Mouse (Mus musculus) forebrain, embryonic 16.5 days (tissue): ENCODE data around the gene Samd4b. TPM values are rescaled to one million over a fixed set of nuclear protein-coding genes. Genes with fewer than 3 reads are reported as not detected.

Experiments used
- ATAC-seq: fragments of 200-750 bp; cut with Nextera tagmentation; 2 replicates; pipeline ENCODE4 v1.8.0; 2017; ENCODE audit warnings: mild to moderate bottlenecking, moderate library complexity
- H3K27ac ChIP-seq: fragments of 300-500 bp; sonication (generic); 2 replicates; pipeline ENCODE4 v1.5.1; 2014; ENCODE audit warnings: low read length, control low read depth
- H3K27me3 ChIP-seq: fragments of 300-500 bp; sonication (generic); replicated peaks from 2 replicates; pipeline ENCODE4 v1.6.1; 2014; ENCODE audit warnings: low read length; ENCODE audit not compliant: control insufficient read depth, insufficient read depth
- H3K36me3 ChIP-seq: fragments of 300-500 bp; sonication (generic); 2 replicates; pipeline ENCODE4 v1.6.1; 2014; ENCODE audit not compliant: control insufficient read depth, insufficient read depth
- H3K4me1 ChIP-seq: fragments of 300-500 bp; sonication (generic); replicated peaks from 2 replicates; pipeline ENCODE4 v1.6.1; 2014; ENCODE audit warnings: low read length; ENCODE audit not compliant: control insufficient read depth, insufficient read depth
- H3K4me2 ChIP-seq: fragments of 300-500 bp; sonication (generic); 2 replicates; pipeline ENCODE4 v1.6.1; 2014; ENCODE audit warnings: mild to moderate bottlenecking, low read length, control low read depth
- H3K4me3 ChIP-seq: fragments of 300-500 bp; sonication (generic); replicated peaks from 2 replicates; pipeline ENCODE4 v1.5.1; 2014; ENCODE audit warnings: mild to moderate bottlenecking, low read length, control low read depth
- H3K9ac ChIP-seq: fragments of 300-500 bp; sonication (generic); replicated peaks from 2 replicates; pipeline ENCODE4 v1.6.1; 2014; ENCODE audit warnings: low read depth, low read length, control low read depth
- H3K9me3 ChIP-seq: fragments of 300-500 bp; sonication (generic); 2 replicates; pipeline ENCODE4 v1.6.1; 2016; ENCODE audit warnings: low read length; ENCODE audit not compliant: control insufficient read depth
- WGBS: fragments of 180-500 bp; shearing (Covaris S2); extraction: QIAGEN DNeasy Blood & Tissue Kit; methylation state at CpG from one replicate; pipeline ENCODE4 v1.1.7; 2014; 5-methylcytosine and 5-hydroxymethylcytosine counted together
- polyA plus RNA-seq: library from polyadenylated mRNA; unstranded; fragments of >200 nt; fragmentation: Nextera tagmentation; extraction: Ambion mirVana; gene quantifications from 2 replicates; pipeline ENCODE4 v1.2.1, GENCODE M21; 2015

Samd4b gene
- polyA plus RNA-seq, 1 experiment from 2014 or later, result 25.3 TPM

- ATAC-seq, result no peak
- H3K9ac ChIP-seq, result no peak overlapping the region
- WGBS, result 83% methylated on average over 6 of the region's 6 CpGs
- H3K4me3 ChIP-seq, result no peak overlapping the region
- peaks cover 13% of the 10 kb centered on the region for H3K36me3 ChIP-seq
- no peak overlapping the region for H3K27ac ChIP-seq
- no peak overlapping the region for H3K4me2 ChIP-seq
- H3K27me3 ChIP-seq, result no peaks in the 10 kb centered on the region
- peaks cover 24% of the 10 kb centered on the region for H3K4me1 ChIP-seq
- no peaks in the 10 kb centered on the region for H3K9me3 ChIP-seq
Observed at GRCm38 (mm10) chr7:28384162-28384561, 213.8 kb downstream of the Samd4b start.

- peaks cover 28% of the 10 kb centered on the region for H3K4me1 ChIP-seq
- no peak overlapping the region for H3K4me2 ChIP-seq
- WGBS, result 85% methylated on average over 4 of the region's 4 CpGs
- H3K27me3 ChIP-seq, result no peaks in the 10 kb centered on the region
- no peak overlapping the region for H3K4me3 ChIP-seq
- H3K9me3 ChIP-seq, result no peaks in the 10 kb centered on the region
- ATAC-seq, result no peak
- peaks cover 13% of the 10 kb centered on the region for H3K36me3 ChIP-seq
- H3K27ac ChIP-seq, result no peak overlapping the region
- H3K9ac ChIP-seq, result no peak overlapping the region
Observed at GRCm38 (mm10) chr7:28383606-28384005, 214.3 kb downstream of the Samd4b start.

- peaks cover 34% of the 10 kb centered on the region for H3K4me1 ChIP-seq
- no peak overlapping the region for H3K4me3 ChIP-seq
- no peak overlapping the region for H3K27ac ChIP-seq
- no peaks in the 10 kb centered on the region for H3K27me3 ChIP-seq
- 71% methylated on average over 11 of the region's 11 CpGs for WGBS
- H3K9ac ChIP-seq, result no peak overlapping the region
- no peak overlapping the region for H3K4me2 ChIP-seq
- H3K9me3 ChIP-seq, result no peaks in the 10 kb centered on the region
- H3K36me3 ChIP-seq, result peaks cover 8% of the 10 kb centered on the region
- no peak for ATAC-seq
Observed at GRCm38 (mm10) chr7:28382981-28383396, 215.0 kb downstream of the Samd4b start.

DNA sequence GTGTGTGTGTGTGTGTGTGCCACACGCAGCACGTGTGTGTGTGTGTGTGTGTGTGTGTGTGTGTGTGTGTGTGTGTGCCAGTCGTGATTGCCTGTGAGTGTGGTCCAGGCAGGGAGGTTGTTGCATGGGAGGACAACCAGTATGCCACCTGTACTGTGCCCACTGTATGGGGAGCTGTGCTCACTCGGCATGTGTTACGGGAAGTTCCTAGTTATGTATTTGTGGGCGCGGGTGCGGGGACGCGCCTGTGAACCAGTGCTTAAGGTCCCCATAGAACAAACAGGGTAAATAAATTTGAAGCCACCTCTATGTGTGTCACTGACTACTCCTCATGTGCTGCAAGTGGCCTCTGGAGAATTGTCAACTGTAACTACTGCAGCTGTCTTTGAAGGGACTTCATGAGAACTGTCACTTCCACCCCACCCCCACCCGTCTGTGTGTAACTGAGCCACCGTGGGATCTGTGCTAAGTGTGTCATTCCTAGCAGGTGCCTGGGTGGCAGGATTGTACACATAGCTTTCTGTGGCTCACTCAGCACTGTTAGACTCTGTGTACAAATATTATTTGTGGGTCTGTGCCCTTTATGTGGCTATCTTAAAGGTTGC lies 215.5 kb downstream of the Samd4b start:
- H3K4me2 ChIP-seq, result peak overlapping the region; percentile 49
- no peak overlapping the region for H3K9ac ChIP-seq
- no peaks in the 10 kb centered on the region for H3K27me3 ChIP-seq
- no peaks in the 10 kb centered on the region for H3K9me3 ChIP-seq
- H3K36me3 ChIP-seq, result peaks cover 5% of the 10 kb centered on the region
- peaks cover 40% of the 10 kb centered on the region for H3K4me1 ChIP-seq
- no peak for ATAC-seq
- H3K27ac ChIP-seq, result no peak overlapping the region
- no peak overlapping the region for H3K4me3 ChIP-seq
- 69% methylated on average over 12 of the region's 12 CpGs for WGBS

GRCm38 (mm10) chr7:28381938-28382337 lies 216.0 kb downstream of the Samd4b start:
- Histone ChIP-seq H3K4me3 (peak overlapping the region; percentile 27), H3K36me3 (peaks cover 4% of the 10 kb centered on the region; the same call in 1 of the 2 replicates), H3K9me3 (no peaks in the 10 kb centered on the region), H3K4me2 (peak overlapping the region; percentile 49), H3K27ac (peak overlapping the region; percentile 47), H3K4me1 (peaks cover 44% of the 10 kb centered on the region), H3K27me3 (no peaks in the 10 kb centered on the region), H3K9ac (peak overlapping the region; percentile 55)
- ATAC-seq, result no peak
- 6% methylated on average over 20 of the region's 20 CpGs for WGBS

- Histone ChIP-seq H3K9me3 (no peaks in the 10 kb centered on the region), H3K36me3 (peaks cover 4% of the 10 kb centered on the region; the same call in 1 of the 2 replicates), H3K9ac (peak overlapping the region; percentile 55), H3K27ac (peak overlapping the region; percentile 47), H3K4me3 (no peak overlapping the region), H3K27me3 (no peaks in the 10 kb centered on the region), H3K4me1 (peaks cover 49% of the 10 kb centered on the region), H3K4me2 (peak overlapping the region; percentile 49)
- 0 out of 2 replicates have a peak, but pooled peaks have one; percentile 11 for ATAC-seq
- 6% methylated on average over 29 of the region's 30 CpGs for WGBS
Observed at GRCm38 (mm10) chr7:28381017-28381790, 216.7 kb downstream of the Samd4b start.

- peaks cover 54% of the 10 kb centered on the region for H3K4me1 ChIP-seq
- peak within 1 kb of the TSS; percentile 80 for H3K27ac ChIP-seq
- WGBS, result 56% methylated on average over 17 of the region's 17 CpGs
- H3K9me3 ChIP-seq, result no peaks in the 10 kb centered on the region
- peak within 1 kb of the TSS; percentile 77 for H3K9ac ChIP-seq
- peaks cover under 1% of the 10 kb centered on the region; the same call in 1 of the 2 replicates for H3K36me3 ChIP-seq
- ATAC-seq, result no peak
- no peaks in the 10 kb centered on the region for H3K27me3 ChIP-seq
- peak within 1 kb of the TSS; percentile 58 for H3K4me3 ChIP-seq
- H3K4me2 ChIP-seq, result peak within 1 kb of the TSS; percentile 63
Observed at GRCm38 (mm10) chr7:28380237-28381016, 217.5 kb downstream of the Samd4b start, which contains the start of gene Zfp36. Gene Zfp36, minus strand, starts transcription at chr7:28380253.

- Histone ChIP-seq H3K27me3 (no peaks in the 10 kb centered on the region), H3K36me3 (no peaks in the 10 kb centered on the region), H3K4me1 (peaks cover 56% of the 10 kb centered on the region), H3K9ac (peak overlapping the region; percentile 77), H3K4me3 (peak overlapping the region; percentile 58), H3K9me3 (no peaks in the 10 kb centered on the region), H3K4me2 (peak overlapping the region; percentile 63), H3K27ac (peak overlapping the region; percentile 80)
- ATAC-seq, result peak; percentile 62
- 2% methylated on average over 53 of the region's 53 CpGs for WGBS
Observed at GRCm38 (mm10) chr7:28378769-28379651, 218.9 kb downstream of the Samd4b start.
